Mouse (Mus musculus): ENCODE results near the gene Cd8a. TPM values are rescaled to one million over a fixed set of nuclear protein-coding genes. Genes with fewer than 3 reads are reported as not detected.

Gene Cd8a
- polyA plus RNA-seq, 1 experiment from 2014 or later = not detected

GRCm38 (mm10) chr6:71372041-71372720 is 1.0 kb upstream of the Cd8a start:
- H3K9me3 ChIP-seq (replicated peaks) = no peaks in the 10 kb centered on the region
- H3K4me1 ChIP-seq = no peaks in the 10 kb centered on the region
- no peaks in the 10 kb centered on the region for H3K27me3 ChIP-seq (replicated peaks)
- no peak overlapping the region for H3K4me2 ChIP-seq
- no peak overlapping the region for H3K4me3 ChIP-seq (replicated peaks)
- no peak overlapping the region for H3K27ac ChIP-seq (replicated peaks)
- WGBS = 89% methylated on average over 5 of the region's 5 CpGs
- no peak for ATAC-seq (ENCODE audit: low FRiP score)
- H3K36me3 ChIP-seq = no peaks in the 10 kb centered on the region
- H3K9ac ChIP-seq (replicated peaks) = no peak overlapping the region

GRCm38 (mm10) chr6:71374311-71374829 is 1.1 kb downstream of the Cd8a start:
- Histone ChIP-seq H3K36me3 (no peaks in the 10 kb centered on the region), H3K4me1 (0 out of 2 replicates have a peak, but pooled peaks cover 3% of the 10 kb centered on the region), H3K4me2 (no peak overlapping the region), H3K27ac (replicated peaks) (no peak overlapping the region), H3K27me3 (replicated peaks) (no peaks in the 10 kb centered on the region), H3K9ac (replicated peaks) (no peak overlapping the region), H3K4me3 (replicated peaks) (no peak overlapping the region), H3K9me3 (replicated peaks) (no peaks in the 10 kb centered on the region)
- ATAC-seq (ENCODE audit: low FRiP score) = no peak
- WGBS = 92% methylated on average over 19 of the region's 19 CpGs

- ATAC-seq (ENCODE audit: low FRiP score) = no peak
- Histone ChIP-seq H3K9me3 (replicated peaks) (no peaks in the 10 kb centered on the region), H3K9ac (replicated peaks) (no peak overlapping the region), H3K4me1 (0 out of 2 replicates have a peak, but pooled peaks cover 3% of the 10 kb centered on the region), H3K4me3 (replicated peaks) (no peak overlapping the region), H3K27ac (replicated peaks) (no peak overlapping the region), H3K36me3 (no peaks in the 10 kb centered on the region), H3K27me3 (replicated peaks) (no peaks in the 10 kb centered on the region), H3K4me2 (no peak overlapping the region)
- WGBS = 88% methylated on average over 2 of the region's 2 CpGs
These were observed 1.7 kb downstream of the Cd8a start for GRCm38 (mm10) chr6:71374921-71375320.

- WGBS = 97% methylated on average over 13 of the region's 13 CpGs
- Histone ChIP-seq H3K27ac (replicated peaks) (no peak overlapping the region), H3K36me3 (no peaks in the 10 kb centered on the region), H3K4me2 (no peak overlapping the region), H3K9ac (replicated peaks) (no peak overlapping the region), H3K4me1 (0 out of 2 replicates have a peak, but pooled peaks cover 3% of the 10 kb centered on the region), H3K9me3 (replicated peaks) (no peaks in the 10 kb centered on the region), H3K4me3 (replicated peaks) (no peak overlapping the region), H3K27me3 (replicated peaks) (no peaks in the 10 kb centered on the region)
- no peak for ATAC-seq (ENCODE audit: low FRiP score)
These were observed 3.5 kb downstream of the Cd8a start for GRCm38 (mm10) chr6:71376711-71377110.

GRCm38 (mm10) chr6:71381654-71382053 is 8.4 kb downstream of the Cd8a start:
- H3K36me3 ChIP-seq = no peaks in the 10 kb centered on the region
- no peaks in the 10 kb centered on the region for H3K27me3 ChIP-seq (replicated peaks)
- H3K9ac ChIP-seq (replicated peaks) = no peak overlapping the region
- H3K4me3 ChIP-seq (replicated peaks) = no peak overlapping the region
- 96% methylated on average over 5 of the region's 5 CpGs for whole genome bisulfite sequencing
- no peak for ATAC-seq (ENCODE audit: low FRiP score)
- H3K27ac ChIP-seq (replicated peaks) = no peak overlapping the region
- 0 out of 2 replicates have a peak, but pooled peaks cover 3% of the 10 kb centered on the region for H3K4me1 ChIP-seq
- H3K4me2 ChIP-seq = no peak overlapping the region
- no peaks in the 10 kb centered on the region for H3K9me3 ChIP-seq (replicated peaks)

- no peaks in the 10 kb centered on the region for H3K9me3 ChIP-seq (replicated peaks)
- no peak overlapping the region for H3K9ac ChIP-seq (replicated peaks)
- no peak overlapping the region for H3K4me2 ChIP-seq
- no peak overlapping the region for H3K4me3 ChIP-seq (replicated peaks)
- H3K27me3 ChIP-seq (replicated peaks) = no peaks in the 10 kb centered on the region
- ATAC-seq (ENCODE audit: low FRiP score) = no peak
- WGBS = 94% methylated on average over 2 of the region's 2 CpGs
- H3K4me1 ChIP-seq = no peaks in the 10 kb centered on the region
- peaks cover 26% of the 10 kb centered on the region for H3K36me3 ChIP-seq
- no peak overlapping the region for H3K27ac ChIP-seq (replicated peaks)
These were observed 17.3 kb downstream of the Cd8a start for GRCm38 (mm10) chr6:71390496-71390895.

GRCm38 (mm10) chr6:71396016-71396415 is 22.8 kb downstream of the Cd8a start:
- WGBS = 100% methylated on average over 1 of the region's 1 CpGs
- Histone ChIP-seq H3K27ac (replicated peaks) (no peak overlapping the region), H3K9ac (replicated peaks) (no peak overlapping the region), H3K4me2 (no peak overlapping the region), H3K4me3 (replicated peaks) (no peak overlapping the region), H3K36me3 (peaks cover 13% of the 10 kb centered on the region), H3K9me3 (replicated peaks) (no peaks in the 10 kb centered on the region), H3K27me3 (replicated peaks) (no peaks in the 10 kb centered on the region), H3K4me1 (no peaks in the 10 kb centered on the region)
- no peak for ATAC-seq (ENCODE audit: low FRiP score)

- Histone ChIP-seq H3K4me2 (no peak overlapping the region), H3K4me1 (no peaks in the 10 kb centered on the region), H3K4me3 (replicated peaks) (no peak overlapping the region), H3K9me3 (replicated peaks) (no peaks in the 10 kb centered on the region), H3K27ac (replicated peaks) (no peak overlapping the region), H3K9ac (replicated peaks) (no peak overlapping the region), H3K36me3 (peaks cover 9% of the 10 kb centered on the region), H3K27me3 (replicated peaks) (no peaks in the 10 kb centered on the region)
- WGBS = 91% methylated on average over 6 of the region's 6 CpGs
- ATAC-seq (ENCODE audit: low FRiP score) = no peak
These were observed 23.5 kb downstream of the Cd8a start for GRCm38 (mm10) chr6:71396761-71397160.

GRCm38 (mm10) chr6:71398829-71399609 is 25.8 kb downstream of the Cd8a start:
- H3K9ac ChIP-seq (replicated peaks) = no peak overlapping the region
- H3K4me1 ChIP-seq = no peaks in the 10 kb centered on the region
- H3K27me3 ChIP-seq (replicated peaks) = no peaks in the 10 kb centered on the region
- WGBS = 78% methylated on average over 4 of the region's 4 CpGs
- H3K9me3 ChIP-seq (replicated peaks) = no peaks in the 10 kb centered on the region
- no peak overlapping the region for H3K4me3 ChIP-seq (replicated peaks)
- 0 out of 2 replicates have a peak overlapping the region, but pooled peaks have one; percentile 4 for H3K27ac ChIP-seq (replicated peaks)
- peak; percentile 65; the same call in 1 of the 2 replicates for ATAC-seq (ENCODE audit: low FRiP score)
- no peak overlapping the region for H3K4me2 ChIP-seq
- peaks cover 6% of the 10 kb centered on the region for H3K36me3 ChIP-seq

GRCm38 (mm10) chr6:71414624-71415023 is 41.4 kb downstream of the Cd8a start:
- no peak overlapping the region for H3K9ac ChIP-seq (replicated peaks)
- H3K4me1 ChIP-seq = no peaks in the 10 kb centered on the region
- H3K9me3 ChIP-seq (replicated peaks) = no peaks in the 10 kb centered on the region
- H3K36me3 ChIP-seq = peaks cover 10% of the 10 kb centered on the region; the same call in 1 of the 2 replicates
- no peak overlapping the region for H3K27ac ChIP-seq (replicated peaks)
- H3K4me3 ChIP-seq (replicated peaks) = no peak overlapping the region
- no peaks in the 10 kb centered on the region for H3K27me3 ChIP-seq (replicated peaks)
- WGBS = 83% methylated on average over 4 of the region's 4 CpGs
- ATAC-seq (ENCODE audit: low FRiP score) = no peak
- no peak overlapping the region for H3K4me2 ChIP-seq

GRCm38 (mm10) chr6:71415446-71415845 is 42.2 kb downstream of the Cd8a start:
- Histone ChIP-seq H3K36me3 (peaks cover 10% of the 10 kb centered on the region; the same call in 1 of the 2 replicates), H3K4me3 (replicated peaks) (no peak overlapping the region), H3K27ac (replicated peaks) (no peak overlapping the region), H3K27me3 (replicated peaks) (no peaks in the 10 kb centered on the region), H3K4me2 (no peak overlapping the region), H3K9ac (replicated peaks) (no peak overlapping the region), H3K9me3 (replicated peaks) (no peaks in the 10 kb centered on the region), H3K4me1 (no peaks in the 10 kb centered on the region)
- WGBS = 94% methylated on average over 3 of the region's 3 CpGs
- no peak for ATAC-seq (ENCODE audit: low FRiP score)

GRCm38 (mm10) chr6:71418874-71419273 is 45.6 kb downstream of the Cd8a start:
- H3K36me3 ChIP-seq = no peaks in the 10 kb centered on the region
- ATAC-seq (ENCODE audit: low FRiP score) = no peak
- WGBS = 87% methylated on average over 3 of the region's 3 CpGs
- H3K9ac ChIP-seq (replicated peaks) = no peak overlapping the region
- H3K4me3 ChIP-seq (replicated peaks) = no peak overlapping the region
- no peak overlapping the region for H3K4me2 ChIP-seq
- no peak overlapping the region for H3K27ac ChIP-seq (replicated peaks)
- no peaks in the 10 kb centered on the region for H3K4me1 ChIP-seq
- no peaks in the 10 kb centered on the region for H3K9me3 ChIP-seq (replicated peaks)
- no peaks in the 10 kb centered on the region for H3K27me3 ChIP-seq (replicated peaks)
